Mouse (Mus musculus) heart, postnatal 0 days (tissue): Measurements from ENCODE around the gene Spryd7. TPM values are rescaled to one million over a fixed set of nuclear protein-coding genes. Genes with fewer than 3 reads are reported as not detected.

Source experiments
- ATAC-seq: fragments of 200-750 bp; cut with Nextera tagmentation; 2 replicates; pipeline ENCODE4 v1.8.0; 2017; ENCODE audit warnings: low read depth, moderate number of reproducible peaks, moderate library complexity; ENCODE audit not compliant: insufficient read depth
- DNase-seq: peaks from one replicate; pipeline ENCODE4 v3.0.0-alpha.2; 2016; ENCODE audit warnings: low spot score
- H3K27ac ChIP-seq: fragments of 300-500 bp; sonication (generic); 2 replicates; pipeline ENCODE4 v1.5.1; 2014; ENCODE audit warnings: low read depth, mild to moderate bottlenecking
- H3K27me3 ChIP-seq: fragments of 300-500 bp; sonication (generic); 2 replicates; pipeline ENCODE4 v1.6.1; 2014; ENCODE audit warnings: low read length, mixed read lengths; ENCODE audit not compliant: control insufficient read depth, insufficient read depth
- H3K36me3 ChIP-seq: fragments of 300-500 bp; sonication (generic); replicated peaks from 2 replicates; pipeline ENCODE4 v1.6.1; 2014; ENCODE audit warnings: low read length, mixed read lengths; ENCODE audit not compliant: control insufficient read depth, insufficient read depth
- H3K4me1 ChIP-seq: fragments of 300-500 bp; sonication (generic); 2 replicates; pipeline ENCODE4 v1.6.1; 2014; ENCODE audit warnings: antibody characterized with exemption; ENCODE audit not compliant: control insufficient read depth, insufficient read depth
- H3K4me2 ChIP-seq: fragments of 300-500 bp; sonication (generic); 2 replicates; pipeline ENCODE4 v1.6.1; 2014; ENCODE audit warnings: low read depth, mild to moderate bottlenecking, low read length, moderate library complexity
- H3K4me3 ChIP-seq: fragments of 300-500 bp; sonication (generic); 2 replicates; pipeline ENCODE4 v1.5.1; 2014; ENCODE audit warnings: low read depth, low read length
- H3K9ac ChIP-seq: fragments of 300-500 bp; sonication (generic); replicated peaks from 2 replicates; pipeline ENCODE4 v1.6.1; 2014; ENCODE audit warnings: low read depth, low read length, mixed read lengths
- H3K9me3 ChIP-seq: fragments of 300-500 bp; sonication (generic); replicated peaks from 2 replicates; pipeline ENCODE4 v1.6.1; 2016; ENCODE audit warnings: low read length; ENCODE audit not compliant: control insufficient read depth
- CTCF ChIP-seq: IDR thresholded peaks from 2 replicates; pipeline ENCODE4 v1.5.1; 2016; ENCODE audit warnings: antibody characterized with exemption, control low read depth, low read depth
- EP300 ChIP-seq: IDR thresholded peaks from 2 replicates; pipeline ENCODE4 v1.6.1; 2016; ENCODE audit warnings: antibody characterized with exemption, low read depth
- WGBS: fragments of 180-500 bp; shearing (Covaris S2); extraction: QIAGEN DNeasy Blood & Tissue Kit; methylation state at CpG from one replicate; pipeline ENCODE4 v1.1.7; 2014; 5-methylcytosine and 5-hydroxymethylcytosine counted together
- polyA plus RNA-seq: library from polyadenylated mRNA; unstranded; fragments of >200 nt; fragmentation: Nextera tagmentation; extraction: Ambion mirVana; gene quantifications from 2 replicates; pipeline ENCODE4 v1.2.1, GENCODE M21; 2015
- total RNA-seq: library from RNA; depleted of rRNA; stranded (reverse); fragments of >200 nt; gene quantifications from 2 replicates; pipeline ENCODE4 v1.2.3, GENCODE M21; 2014; ENCODE audit warnings: low replicate concordance

Gene Spryd7
- total and polyA plus RNA-seq, 2 experiments from 2014 or later, result 28.0 to 41.9 TPM

- Histone ChIP-seq H3K27ac (no peak overlapping the region), H3K9me3 (0 out of 2 replicates have a peak, but pooled peaks cover 5% of the 10 kb centered on the region), H3K9ac (no peak overlapping the region), H3K4me2 (no peak overlapping the region), H3K27me3 (no peaks in the 10 kb centered on the region), H3K36me3 (no peaks in the 10 kb centered on the region), H3K4me3 (no peak overlapping the region), H3K4me1 (no peaks in the 10 kb centered on the region)
- ATAC-seq (no peak), DNase-seq (no peak)
- 81% methylated on average over 10 of the region's 10 CpGs for WGBS
- TF ChIP-seq CTCF (no peak), EP300 (no peak)
Measured at GRCm38 (mm10) chr14:61518659-61519480, 37.8 kb downstream of the Spryd7 start.

- TF ChIP-seq CTCF, result no peak
- TF ChIP-seq EP300, result no peak
Measured at GRCm38 (mm10) chr14:61516471-61517426, 39.9 kb downstream of the Spryd7 start.

GRCm38 (mm10) chr14:61511494-61511893, 45.2 kb downstream of the Spryd7 start:
- 75% methylated on average over 2 of the region's 2 CpGs for WGBS
- TF ChIP-seq EP300, result no peak
- TF ChIP-seq CTCF, result no peak
- Histone ChIP-seq H3K9me3 (0 out of 2 replicates have a peak, but pooled peaks cover 8% of the 10 kb centered on the region), H3K4me3 (no peak overlapping the region), H3K4me2 (no peak overlapping the region), H3K27me3 (no peaks in the 10 kb centered on the region), H3K36me3 (no peaks in the 10 kb centered on the region), H3K27ac (no peak overlapping the region), H3K9ac (no peak overlapping the region), H3K4me1 (no peaks in the 10 kb centered on the region)
- ATAC-seq (no peak), DNase-seq (no peak)

More at GRCm38 (mm10) chr14:61516471-61517426, 39.9 kb downstream of the Spryd7 start:
- 75% methylated on average over 9 of the region's 9 CpGs for WGBS
- no peaks in the 10 kb centered on the region for H3K4me1 ChIP-seq
- H3K4me2 ChIP-seq, result no peak overlapping the region
- H3K36me3 ChIP-seq, result no peaks in the 10 kb centered on the region
- no peak for ATAC-seq
- 0 out of 2 replicates have a peak, but pooled peaks cover 5% of the 10 kb centered on the region for H3K9me3 ChIP-seq
- H3K27me3 ChIP-seq, result no peaks in the 10 kb centered on the region
- no peak overlapping the region for H3K4me3 ChIP-seq
- no peak overlapping the region for H3K27ac ChIP-seq
- DNase-seq, result no peak
- no peak overlapping the region for H3K9ac ChIP-seq

- no peaks in the 10 kb centered on the region for H3K36me3 ChIP-seq
- no peak overlapping the region for H3K27ac ChIP-seq
- no peak overlapping the region for H3K4me3 ChIP-seq
- WGBS, result 39% methylated on average over 20 of the region's 20 CpGs
- H3K9me3 ChIP-seq, result no peaks in the 10 kb centered on the region
- H3K27me3 ChIP-seq, result no peaks in the 10 kb centered on the region
- H3K4me2 ChIP-seq, result no peak overlapping the region
- ATAC-seq (peak; percentile 90), DNase-seq (peak; percentile 76)
- peak; percentile 85 for TF ChIP-seq CTCF
- TF ChIP-seq EP300, result no peak
- H3K4me1 ChIP-seq, result no peaks in the 10 kb centered on the region
- H3K9ac ChIP-seq, result no peak overlapping the region
Measured at GRCm38 (mm10) chr14:61497716-61498490, 58.8 kb downstream of the Spryd7 start.
